Mouse (Mus musculus) G1E (cell line): ENCODE results near the gene Dnajc1. TPM values are rescaled to one million over a fixed set of nuclear protein-coding genes. Genes with fewer than 3 reads are reported as not detected.

Experiments
- ATAC-seq: 2 replicates; pipeline ENCODE4 v1.8.0; 2016; ENCODE audit warnings: mild to moderate bottlenecking; ENCODE audit not compliant: insufficient number of reproducible peaks, poor library complexity, low FRiP score, severe bottlenecking; ENCODE audit errors: extremely low read depth
- DNase-seq: peaks from one replicate; pipeline ENCODE4 v3.0.0; 2012; ENCODE audit warnings: low spot score
- H3K27me3 ChIP-seq: 2 replicates; pipeline ENCODE4 v1.6.1; 2012; ENCODE audit warnings: mild to moderate bottlenecking, low read length, inconsistent platforms; ENCODE audit not compliant: insufficient read depth
- H3K36me3 ChIP-seq: replicated peaks from 2 replicates; pipeline ENCODE3; 2012; ENCODE audit warnings: mild to moderate bottlenecking, inconsistent platforms
- H3K4me1 ChIP-seq: 2 replicates; pipeline ENCODE4 v1.6.1; 2012; ENCODE audit warnings: low read depth, low read length, inconsistent platforms, mixed read lengths; ENCODE audit not compliant: insufficient read depth
- H3K4me3 ChIP-seq: 2 replicates; pipeline ENCODE4 v1.5.1; 2012; ENCODE audit warnings: low read depth, mild to moderate bottlenecking, inconsistent platforms, low read length, moderate library complexity, mixed read lengths
- H3K9me3 ChIP-seq: replicated peaks from 2 replicates; pipeline ENCODE4 v1.6.1; 2012; ENCODE audit warnings: inconsistent platforms
- CTCF ChIP-seq: IDR thresholded peaks from 2 replicates; pipeline ENCODE4 v1.5.1; 2012; ENCODE audit warnings: low read depth, low read length, inconsistent platforms, mixed read lengths
- GATA1 ChIP-seq: IDR thresholded peaks from 2 replicates; pipeline ENCODE4 v1.6.1; 2012; ENCODE audit warnings: borderline replicate concordance, low read length, inconsistent platforms, mixed read lengths
- GATA2 ChIP-seq: IDR thresholded peaks from 2 replicates; pipeline ENCODE4 v1.6.1; 2012; ENCODE audit warnings: low read depth, low read length, inconsistent platforms, borderline replicate concordance
- POLR2AphosphoS5 ChIP-seq: IDR thresholded peaks from 2 replicates; pipeline ENCODE4 v1.6.1; 2012; ENCODE audit warnings: low read depth, low read length, inconsistent platforms; ENCODE audit not compliant: insufficient replicate concordance
- TAL1 ChIP-seq: conservative IDR thresholded peaks from 2 replicates; pipeline ENCODE4 v1.6.1; 2012; ENCODE audit warnings: low read depth, low read length, inconsistent platforms, mixed read lengths
- polyA plus RNA-seq: library from polyadenylated mRNA; stranded (reverse); fragments of >175 nt; gene quantifications from 2 replicates; pipeline ENCODE4 v1.2.3, GENCODE M21; 2012
- total RNA-seq, 2 experiments: library from RNA; stranded (forward) in 1 of 2; stranded (reverse) in 1 of 2; fragments of 200-1000 nt in 1 of 2; fragments of >200 nt in 1 of 2; fragmentation: Nextera tagmentation in 1 of 2; gene quantifications; 2 replicates each; pipeline ENCODE4 v1.2.3; 2014 to 2017

Gene Dnajc1
- total and polyA plus RNA-seq, 3 experiments, result 21.4 to 33.7 (median 32.4) TPM

GRCm38 (mm10) chr2:18310261-18311104 is 82.1 kb downstream of the Dnajc1 start:
- no peak for DNase-seq
- Histone ChIP-seq H3K36me3 (peaks cover 2% of the 10 kb centered on the region), H3K4me3 (no peak overlapping the region), H3K27me3 (no peaks in the 10 kb centered on the region), H3K4me1 (peaks cover 2% of the 10 kb centered on the region; the same call in 1 of the 2 replicates), H3K9me3 (no peaks in the 10 kb centered on the region)
- no peak for ATAC-seq
- TF ChIP-seq POLR2AphosphoS5 (no peak), CTCF (no peak), GATA1 (no peak), GATA2 (no peak), TAL1 (no peak)

- DNase-seq, result no peak
- H3K9me3 ChIP-seq, result no peaks in the 10 kb centered on the region
- no peak overlapping the region for H3K4me3 ChIP-seq
- TF ChIP-seq TAL1 (no peak), GATA1 (no peak), CTCF (no peak), GATA2 (no peak), POLR2AphosphoS5 (no peak)
- ATAC-seq, result no peak
- H3K36me3 ChIP-seq, result peaks cover 2% of the 10 kb centered on the region
- H3K27me3 ChIP-seq, result no peaks in the 10 kb centered on the region
- H3K4me1 ChIP-seq, result peaks cover 2% of the 10 kb centered on the region; the same call in 1 of the 2 replicates
Observed at GRCm38 (mm10) chr2:18307440-18308305, 85.0 kb downstream of the Dnajc1 start.

- ATAC-seq, result no peak
- Histone ChIP-seq H3K36me3 (peaks cover 21% of the 10 kb centered on the region), H3K9me3 (no peaks in the 10 kb centered on the region), H3K4me3 (no peak overlapping the region), H3K27me3 (no peaks in the 10 kb centered on the region), H3K4me1 (no peaks in the 10 kb centered on the region)
- TF ChIP-seq TAL1 (no peak), CTCF (no peak), GATA2 (no peak), POLR2AphosphoS5 (no peak), GATA1 (no peak)
- no peak for DNase-seq
Observed at GRCm38 (mm10) chr2:18300949-18301348, 91.7 kb downstream of the Dnajc1 start.

GRCm38 (mm10) chr2:18285175-18285574 is 107.5 kb downstream of the Dnajc1 start:
- Histone ChIP-seq H3K9me3 (no peaks in the 10 kb centered on the region), H3K36me3 (peaks cover 18% of the 10 kb centered on the region), H3K4me3 (no peak overlapping the region), H3K4me1 (no peaks in the 10 kb centered on the region), H3K27me3 (no peaks in the 10 kb centered on the region)
- no peak for DNase-seq
- TF ChIP-seq POLR2AphosphoS5 (no peak), TAL1 (no peak), GATA1 (no peak), GATA2 (no peak), CTCF (no peak)
- ATAC-seq, result no peak

GRCm38 (mm10) chr2:18265736-18266135 is 126.9 kb downstream of the Dnajc1 start:
- TF ChIP-seq GATA2 (no peak), POLR2AphosphoS5 (no peak), TAL1 (no peak), CTCF (no peak), GATA1 (no peak)
- no peaks in the 10 kb centered on the region for H3K27me3 ChIP-seq
- H3K4me1 ChIP-seq, result no peaks in the 10 kb centered on the region
- ATAC-seq, result no peak
- H3K36me3 ChIP-seq, result peaks cover 2% of the 10 kb centered on the region
- no peak overlapping the region for H3K4me3 ChIP-seq
- H3K9me3 ChIP-seq, result no peaks in the 10 kb centered on the region
- DNase-seq, result no peak

GRCm38 (mm10) chr2:18264579-18264978 is 128.1 kb downstream of the Dnajc1 start:
- DNase-seq (no peak), ATAC-seq (no peak)
- Histone ChIP-seq H3K36me3 (peaks cover 2% of the 10 kb centered on the region), H3K4me3 (no peak overlapping the region), H3K9me3 (no peaks in the 10 kb centered on the region), H3K27me3 (no peaks in the 10 kb centered on the region), H3K4me1 (no peaks in the 10 kb centered on the region)
- TF ChIP-seq CTCF (no peak), GATA1 (no peak), GATA2 (no peak), TAL1 (no peak), POLR2AphosphoS5 (no peak)
